ENCODE assay signal across 20 mouse cellular contexts in the genomic region with DNA sequence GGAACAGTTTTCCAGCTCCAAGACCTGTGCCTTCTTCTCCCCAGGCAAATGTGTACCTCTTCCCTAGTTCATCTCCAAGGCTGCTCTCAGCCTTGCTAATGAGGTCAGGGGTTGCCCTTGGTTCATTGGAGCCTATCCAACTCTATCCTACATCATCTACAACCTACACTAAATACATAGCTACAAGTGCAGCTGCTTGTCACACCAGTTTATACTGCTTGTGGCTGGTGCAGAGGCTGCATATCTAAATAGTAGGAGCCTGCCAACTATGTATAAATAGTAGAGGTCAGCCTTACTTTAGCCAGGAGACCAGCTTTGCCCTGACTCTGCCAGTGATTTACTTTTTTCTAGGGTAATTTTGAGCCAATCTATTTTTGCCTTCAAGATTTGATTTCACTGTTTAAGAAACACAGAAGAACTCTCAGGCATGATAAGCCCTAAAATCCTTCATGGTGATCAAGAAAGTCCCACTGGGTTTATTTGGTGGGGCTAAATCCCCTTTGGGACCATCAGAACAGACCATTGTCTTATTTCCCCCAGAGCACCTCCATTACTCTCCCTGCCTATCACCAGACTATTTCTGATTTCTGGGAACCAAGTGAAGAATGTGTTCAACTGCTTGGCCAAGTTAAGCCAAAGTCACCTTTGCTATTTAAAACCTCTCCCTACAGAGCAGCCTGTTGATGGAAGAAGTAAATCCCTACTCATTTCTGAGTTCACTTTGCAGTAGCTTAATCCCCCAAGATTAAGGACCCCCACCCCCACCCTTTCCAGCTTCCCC. TPM values are rescaled to one million over a fixed set of nuclear protein-coding genes. Genes with fewer than 3 reads are reported as not detected.
DNase-seq lines count a peak whose midpoint lies in the region; ATAC-seq lines count a peak whose summit lies in the region.
"Had no signal": no experiment of that assay in that cellular context is flagged by ENCODE, and none has a peak within 500 bp of the region (broad histone marks: within the 10 kb centered on the region; RNA-seq: fewer than 3 reads in every experiment).

No protein-coding gene starts in this region.

- no peaks in the 10 kb centered on the region for H3K36me3 ChIP-seq in kidney, embryonic 14.5 days (ENCODE audit: control insufficient read depth, insufficient read depth, low read length)
- H3K36me3 ChIP-seq: limb, embryonic 15.5 days; liver, embryonic 15.5 days; midbrain, embryonic 12.5 days had no signal

- H3K4me2 ChIP-seq in kidney, embryonic 14.5 days (replicated peaks; ENCODE audit: low read depth, low read length), result no peak overlapping the region
- H3K4me2 ChIP-seq: limb, embryonic 15.5 days; liver, embryonic 15.5 days; midbrain, embryonic 12.5 days had no signal

- H3K27ac ChIP-seq in kidney, embryonic 14.5 days (ENCODE audit: low read depth, low read length), result no peak overlapping the region
- H3K27ac ChIP-seq: limb, embryonic 15.5 days; liver, embryonic 15.5 days; macrophage; midbrain, embryonic 12.5 days had no signal

- DNase-seq in heart, adult 11 months, result peak; percentile 91
- DNase-seq in heart, postnatal 14 days, result no peak
- DNase-seq in kidney, adult 11 months, result peak; percentile 80
- DNase-seq in kidney, adult 8-10 months, result peak; percentile 46 to 77
- peak; percentile 47 to 72 for DNase-seq in kidney, postnatal 25 days
- DNase-seq in right cerebral cortex, postnatal 36 days (ENCODE audit: low spot score in 2 of 2), result no peak
- DNase-seq in left cerebral cortex, postnatal 10 days (ENCODE audit: extremely low spot score in 1 of 2, low spot score in 2 of 2), result no peak
- DNase-seq: adrenal gland, postnatal 10 days; cerebellum, postnatal 25 days; embryo, embryonic 11 days; gastrocnemius, postnatal 36 days; spleen, adult 18-20 months; thymus, adult 2 months had no signal

- no peak overlapping the region for H3K4me3 ChIP-seq in kidney, embryonic 14.5 days (ENCODE audit: low read length)
- H3K4me3 ChIP-seq: limb, embryonic 15.5 days; liver, embryonic 15.5 days; midbrain, embryonic 12.5 days had no signal

- no peaks in the 10 kb centered on the region for H3K4me1 ChIP-seq in kidney, embryonic 14.5 days (ENCODE audit: control insufficient read depth, insufficient read depth, low read length)
- H3K4me1 ChIP-seq: liver, embryonic 15.5 days; midbrain, embryonic 12.5 days had no signal

- intact Hi-C loops in heart, postnatal 14 days (cut with DNase I), result no loop called here
- intact Hi-C loops in left cerebral cortex, postnatal 10 days (cut with DNase I), result no loop called here

- H3K9me3 ChIP-seq in kidney, embryonic 14.5 days (ENCODE audit: control insufficient read depth, low read length), result no peaks in the 10 kb centered on the region
- H3K9me3 ChIP-seq: limb, embryonic 15.5 days; liver, embryonic 15.5 days; midbrain, embryonic 12.5 days had no signal

- H3K27me3 ChIP-seq in kidney, embryonic 14.5 days (ENCODE audit: control insufficient read depth, insufficient read depth, low read length), result no peaks in the 10 kb centered on the region
- H3K27me3 ChIP-seq: liver, embryonic 15.5 days had no signal

- ATAC-seq in kidney, embryonic 14.5 days (ENCODE audit: low FRiP score, low TSS enrichment), result no peak
- ATAC-seq: forebrain, embryonic 16.5 days; Patski had no signal

- H3K9ac ChIP-seq in kidney, embryonic 14.5 days (ENCODE audit: low read depth, low read length), result no peak overlapping the region
- H3K9ac ChIP-seq: limb, embryonic 15.5 days; liver, embryonic 15.5 days; midbrain, embryonic 12.5 days had no signal

RNA-seq across cellular contexts. Expression of a gene that starts 35.4 kb away (rescaled TPM):
- 10 to 100 TPM; 42.2 to 50.0 TPM for total RNA-seq in heart, postnatal 14 days (2021)
- polyA plus RNA-seq in kidney, embryonic 14.5 days (2014; fragmentation: Nextera tagmentation; extraction: Ambion mirVana), result 4.1 and 5.0 TPM in 2 replicates
- 1 to 10 TPM; 2.8 to 3.1 TPM for total RNA-seq in left cerebral cortex, postnatal 10 days (2021)
- polyA plus RNA-seq: macrophage had no signal

Comparison
In these comparisons a context has a peak if more than half of its experiments do, and no peak if none do; other contexts are left out.
1. DNase-seq: peak in heart, adult 11 months (single experiment), kidney, adult 11 months (single experiment), kidney, adult 8-10 months (2 of 2) and kidney, postnatal 25 days (2 of 2); none in heart, postnatal 14 days (0 of 2), right cerebral cortex, postnatal 36 days (0 of 2) and left cerebral cortex, postnatal 10 days (0 of 2).
2. RNA of a gene that starts 35.4 kb away (total RNA-seq): 42.2 to 50.0 TPM in heart, postnatal 14 days; 2.8 to 3.1 TPM in left cerebral cortex, postnatal 10 days; every median in the first group is over 10 times any median in the second.